27 mouse cellular contexts compared by ENCODE assay signal in genomic region chr6:93923972-93924371, GRCm38 (mm10).
DNase-seq lines count a peak whose midpoint lies in the region; ATAC-seq and TF ChIP-seq lines count a peak whose summit lies in the region.
"Had no signal": no experiment of that assay in that cellular context is flagged by ENCODE, and none has a peak within 500 bp of the region (broad histone marks: within the 10 kb centered on the region; RNA-seq: fewer than 3 reads in every experiment).

No protein-coding gene starts in this region.

- peak; percentile 78 for DNase-seq in heart, adult 11 months
- DNase-seq in 3T3-L1 (ENCODE audit: low read depth, low spot score): peak; percentile 40
- peak; percentile 23 for DNase-seq in NIH3T3 (ENCODE audit: low read depth)
- DNase-seq in urinary bladder, adult 2 months (ENCODE audit: low spot score): no peak
- no peak for DNase-seq in urinary bladder, postnatal 10 days (ENCODE audit: low spot score)
- DNase-seq: adrenal gland, postnatal 25 days; B cell, adult 2 months; cerebellum, adult 18-20 months; cerebellum, postnatal 10 days; gastrocnemius, postnatal 14 days; heart, postnatal 36 days; kidney, adult 9 months; kidney, postnatal 10 days; layer of hippocampus, adult 9-11 months; liver, embryonic 13.5 days; lung, adult 18-20 months; lung, postnatal 10 days; thymus, postnatal 14 days had no signal

- no peak for TF ChIP-seq CTCF in embryonic fibroblast, embryonic 13.5 days (IDR thresholded peaks at IDR 0.05; ENCODE audit: borderline replicate concordance, insufficient read depth, low read length)

- no peak overlapping the region for H3K4me3 ChIP-seq in heart, embryonic 11.5 days (ENCODE audit: low read depth, low read length)
- no peak overlapping the region for H3K4me3 ChIP-seq in embryonic fibroblast, embryonic 13.5 days (ENCODE audit: insufficient read depth, low read length)
- H3K4me3 ChIP-seq: heart, embryonic 10.5 days; limb, embryonic 10.5 days; limb, embryonic 15.5 days; liver, embryonic 13.5 days; midbrain, embryonic 15.5 days had no signal

- H3K4me2 ChIP-seq in heart, embryonic 11.5 days: no peak overlapping the region
- H3K4me2 ChIP-seq: limb, embryonic 15.5 days; liver, embryonic 13.5 days; midbrain, embryonic 15.5 days had no signal

- H3K9ac ChIP-seq in heart, embryonic 11.5 days (ENCODE audit: low read depth, low read length): no peak overlapping the region
- H3K9ac ChIP-seq: limb, embryonic 15.5 days; liver, embryonic 13.5 days; midbrain, embryonic 15.5 days had no signal

- no peaks in the 10 kb centered on the region; the same call in 1 of the 2 replicates for H3K4me1 ChIP-seq in heart, embryonic 11.5 days (ENCODE audit: control insufficient read depth, insufficient read depth, low read length)
- peaks cover 11% of the 10 kb centered on the region; the same call in 1 of the 2 replicates for H3K4me1 ChIP-seq in embryonic fibroblast, embryonic 13.5 days (ENCODE audit: control insufficient read depth, insufficient read depth, low read length)
- H3K4me1 ChIP-seq: liver, embryonic 13.5 days; midbrain, embryonic 15.5 days had no signal

- ATAC-seq in heart, embryonic 11.5 days (replicated peaks; ENCODE audit: insufficient number of reproducible peaks, low FRiP score, low TSS enrichment): no peak
- ATAC-seq: forebrain, embryonic 14.5 days; intestine, embryonic 16.5 days; midbrain, embryonic 15.5 days had no signal

- H3K27me3 ChIP-seq in heart, embryonic 11.5 days (ENCODE audit: control insufficient read depth, insufficient read depth, low read length): no peaks in the 10 kb centered on the region
- H3K27me3 ChIP-seq: limb, embryonic 15.5 days; liver, embryonic 13.5 days; midbrain, embryonic 15.5 days had no signal

- 65% methylated on average over 3 of the region's 3 CpGs for WGBS in heart, embryonic 11.5 days (ENCODE audit: insufficient replicate concordance)

- no peaks in the 10 kb centered on the region for H3K36me3 ChIP-seq in heart, embryonic 11.5 days (ENCODE audit: control insufficient read depth, insufficient read depth, low read length)
- H3K36me3 ChIP-seq: heart, embryonic 10.5 days; limb, embryonic 10.5 days; limb, embryonic 15.5 days; liver, embryonic 13.5 days; midbrain, embryonic 15.5 days had no signal

- no peak overlapping the region for H3K27ac ChIP-seq in heart, embryonic 11.5 days (ENCODE audit: low read depth, low read length)
- H3K27ac ChIP-seq in embryonic fibroblast, embryonic 13.5 days (ENCODE audit: insufficient read depth, low read length): peak overlapping the region; percentile 66
- H3K27ac ChIP-seq: heart, embryonic 10.5 days; limb, embryonic 10.5 days; limb, embryonic 15.5 days; liver, embryonic 13.5 days; macrophage; midbrain, embryonic 15.5 days had no signal

- no peak for TF ChIP-seq POLR2A in embryonic fibroblast, embryonic 13.5 days (IDR thresholded peaks at IDR 0.05; ENCODE audit: low read depth, low read length)

- no peaks in the 10 kb centered on the region for H3K9me3 ChIP-seq in heart, embryonic 11.5 days (replicated peaks; ENCODE audit: control insufficient read depth, low read length)
- H3K9me3 ChIP-seq: heart, embryonic 10.5 days; limb, embryonic 10.5 days; limb, embryonic 15.5 days; liver, embryonic 13.5 days; midbrain, embryonic 15.5 days had no signal

Comparison
In these comparisons a context has a peak if more than half of its experiments do, and no peak if none do; other contexts are left out.
1. DNase-seq: peak in heart, adult 11 months (single experiment), 3T3-L1 (single experiment) and NIH3T3 (single experiment); none in urinary bladder, adult 2 months (single experiment) and urinary bladder, postnatal 10 days (single experiment).